Mouse (Mus musculus): ENCODE measurements around the gene Smad1.
"Not testable (repeated sequence)": the region's sequence is repeated elsewhere in the genome, so short reads cannot be mapped to it uniquely, and the experiment has no call there.

Gene Smad1

GRCm38 (mm10) chr8:79398994-79399650 lies at the start of gene Smad1:
TSS of gene Smad1 (minus strand) at chr8:79399518.
- in situ Hi-C loops (cut with MboI; ENCODE audit: low pct_unique_long_range_greater_than_20kb in 1 of 2, low sequenced_read_pairs in 2 of 2, unreplicated experiment in 1 of 2): no loop called here

- in situ Hi-C loops (cut with MboI; ENCODE audit: low pct_unique_long_range_greater_than_20kb in 1 of 2, low sequenced_read_pairs in 2 of 2, unreplicated experiment in 1 of 2): no loop called here
These were observed 48.0 kb upstream of the Smad1 start for GRCm38 (mm10) chr8:79447260-79447853.

GRCm38 (mm10) chr8:79443460-79444098 lies 44.3 kb upstream of the Smad1 start:
- in situ Hi-C loops (cut with MboI; ENCODE audit: low pct_unique_long_range_greater_than_20kb in 1 of 2, low sequenced_read_pairs in 2 of 2, unreplicated experiment in 1 of 2): no loop called here

- in situ Hi-C loops (cut with MboI; ENCODE audit: low pct_unique_long_range_greater_than_20kb in 1 of 2, low sequenced_read_pairs in 2 of 2, unreplicated experiment in 1 of 2): no loop called here
These were observed 34.7 kb upstream of the Smad1 start for GRCm38 (mm10) chr8:79433953-79434500.

GRCm38 (mm10) chr8:79414907-79415306 lies 15.6 kb upstream of the Smad1 start:
- in situ Hi-C loops (cut with MboI; ENCODE audit: low pct_unique_long_range_greater_than_20kb in 1 of 2, low sequenced_read_pairs in 2 of 2, unreplicated experiment in 1 of 2): no loop called here

GRCm38 (mm10) chr8:79410501-79410900 lies 11.2 kb upstream of the Smad1 start:
- in situ Hi-C loops (cut with MboI; ENCODE audit: low pct_unique_long_range_greater_than_20kb in 1 of 2, low sequenced_read_pairs in 2 of 2, unreplicated experiment in 1 of 2): no loop called here

- in situ Hi-C loops (cut with MboI; ENCODE audit: low pct_unique_long_range_greater_than_20kb in 1 of 2, low sequenced_read_pairs in 2 of 2, unreplicated experiment in 1 of 2): not testable (repeated sequence)
These were observed 8.0 kb upstream of the Smad1 start for GRCm38 (mm10) chr8:79407356-79407755.

- in situ Hi-C loops (cut with MboI; ENCODE audit: low pct_unique_long_range_greater_than_20kb in 1 of 2, low sequenced_read_pairs in 2 of 2, unreplicated experiment in 1 of 2): no loop called here
These were observed 5.7 kb upstream of the Smad1 start for GRCm38 (mm10) chr8:79404895-79405557.

GRCm38 (mm10) chr8:79400671-79401070 lies 1.4 kb upstream of the Smad1 start:
- in situ Hi-C loops (cut with MboI; ENCODE audit: low pct_unique_long_range_greater_than_20kb in 1 of 2, low sequenced_read_pairs in 2 of 2, unreplicated experiment in 1 of 2): no loop called here

GRCm38 (mm10) chr8:79398251-79398981 lies 902 bp downstream of the Smad1 start:
- in situ Hi-C loops (cut with MboI; ENCODE audit: low pct_unique_long_range_greater_than_20kb in 1 of 2, low sequenced_read_pairs in 2 of 2, unreplicated experiment in 1 of 2): no loop called here

GRCm38 (mm10) chr8:79397705-79398250 lies 1.5 kb downstream of the Smad1 start:
- in situ Hi-C loops (cut with MboI; ENCODE audit: low pct_unique_long_range_greater_than_20kb in 1 of 2, low sequenced_read_pairs in 2 of 2, unreplicated experiment in 1 of 2): no loop called here

- in situ Hi-C loops (cut with MboI; ENCODE audit: low pct_unique_long_range_greater_than_20kb in 1 of 2, low sequenced_read_pairs in 2 of 2, unreplicated experiment in 1 of 2): no loop called here
These were observed 2.4 kb downstream of the Smad1 start for GRCm38 (mm10) chr8:79396911-79397310.

- in situ Hi-C loops (cut with MboI; ENCODE audit: low pct_unique_long_range_greater_than_20kb in 1 of 2, low sequenced_read_pairs in 2 of 2, unreplicated experiment in 1 of 2): no loop called here
These were observed 5.3 kb downstream of the Smad1 start for GRCm38 (mm10) chr8:79394009-79394408.

- in situ Hi-C loops (cut with MboI; ENCODE audit: low pct_unique_long_range_greater_than_20kb in 1 of 2, low sequenced_read_pairs in 2 of 2, unreplicated experiment in 1 of 2): no loop called here
These were observed 6.1 kb downstream of the Smad1 start for GRCm38 (mm10) chr8:79393215-79393614.

GRCm38 (mm10) chr8:79392649-79393048 lies 6.7 kb downstream of the Smad1 start:
- in situ Hi-C loops (cut with MboI; ENCODE audit: low pct_unique_long_range_greater_than_20kb in 1 of 2, low sequenced_read_pairs in 2 of 2, unreplicated experiment in 1 of 2): no loop called here

- in situ Hi-C loops (cut with MboI; ENCODE audit: low pct_unique_long_range_greater_than_20kb in 1 of 2, low sequenced_read_pairs in 2 of 2, unreplicated experiment in 1 of 2): no loop called here
These were observed 7.9 kb downstream of the Smad1 start for GRCm38 (mm10) chr8:79391454-79391853.

- in situ Hi-C loops (cut with MboI; ENCODE audit: low pct_unique_long_range_greater_than_20kb in 1 of 2, low sequenced_read_pairs in 2 of 2, unreplicated experiment in 1 of 2): no loop called here
These were observed 10.1 kb downstream of the Smad1 start for GRCm38 (mm10) chr8:79389074-79389786.

- in situ Hi-C loops (cut with MboI; ENCODE audit: low pct_unique_long_range_greater_than_20kb in 1 of 2, low sequenced_read_pairs in 2 of 2, unreplicated experiment in 1 of 2): no loop called here
These were observed 12.5 kb downstream of the Smad1 start for GRCm38 (mm10) chr8:79386831-79387230.

Data from mouse embryonic stem cell (cell line).